Mouse (Mus musculus) erythroblast, embryonic 14.5 days (primary cell): ENCODE measurements around the gene Arhgap15.

ENCODE experiments used
- GATA1 ChIP-seq: IDR thresholded peaks from 2 replicates; pipeline ENCODE4 v1.6.1; 2012; ENCODE audit warnings: low read length, inconsistent platforms, mixed read lengths
- TAL1 ChIP-seq: IDR thresholded peaks from 3 replicates; pipeline ENCODE4 v1.6.1; 2012; ENCODE audit warnings: low read length, inconsistent platforms, mixed read lengths

DNA sequence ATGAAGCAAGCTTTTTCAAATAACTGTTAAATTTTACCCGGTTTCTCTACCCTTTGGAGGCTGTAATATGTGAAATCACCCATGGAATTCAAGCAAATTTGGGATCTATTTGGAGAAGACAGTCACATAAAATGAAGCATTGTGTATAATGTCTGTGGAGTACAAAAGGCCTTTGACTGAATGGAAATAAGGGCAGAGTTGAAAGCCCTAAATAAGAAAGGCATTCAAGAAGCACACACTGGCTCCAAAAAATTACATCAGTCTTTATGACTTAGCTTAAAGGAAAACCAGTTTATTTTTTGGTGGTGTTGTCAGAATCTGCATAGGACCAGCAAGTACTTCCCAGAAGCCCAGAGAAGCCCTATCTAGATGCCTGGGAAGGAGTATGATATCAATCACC is 486.2 kb downstream of the Arhgap15 start:
- TF ChIP-seq GATA1: no peak
- no peak for TF ChIP-seq TAL1
